Mouse (Mus musculus) leukemia stem cell, adult 10-12 weeks (primary cell): ENCODE data around the gene Kdm4a. TPM values are rescaled to one million over a fixed set of nuclear protein-coding genes. Genes with fewer than 3 reads are reported as not detected.

ENCODE experiments used
- polyA plus RNA-seq: library from polyadenylated mRNA; stranded (reverse); fragments of >175 nt; gene quantifications from 2 replicates; pipeline ENCODE4 v1.2.3, GENCODE M21; 2012; ENCODE audit warnings: low replicate concordance

Gene Kdm4a
- 16.5 and 26.6 TPM in 2 replicates for polyA plus RNA-seq

DNA sequence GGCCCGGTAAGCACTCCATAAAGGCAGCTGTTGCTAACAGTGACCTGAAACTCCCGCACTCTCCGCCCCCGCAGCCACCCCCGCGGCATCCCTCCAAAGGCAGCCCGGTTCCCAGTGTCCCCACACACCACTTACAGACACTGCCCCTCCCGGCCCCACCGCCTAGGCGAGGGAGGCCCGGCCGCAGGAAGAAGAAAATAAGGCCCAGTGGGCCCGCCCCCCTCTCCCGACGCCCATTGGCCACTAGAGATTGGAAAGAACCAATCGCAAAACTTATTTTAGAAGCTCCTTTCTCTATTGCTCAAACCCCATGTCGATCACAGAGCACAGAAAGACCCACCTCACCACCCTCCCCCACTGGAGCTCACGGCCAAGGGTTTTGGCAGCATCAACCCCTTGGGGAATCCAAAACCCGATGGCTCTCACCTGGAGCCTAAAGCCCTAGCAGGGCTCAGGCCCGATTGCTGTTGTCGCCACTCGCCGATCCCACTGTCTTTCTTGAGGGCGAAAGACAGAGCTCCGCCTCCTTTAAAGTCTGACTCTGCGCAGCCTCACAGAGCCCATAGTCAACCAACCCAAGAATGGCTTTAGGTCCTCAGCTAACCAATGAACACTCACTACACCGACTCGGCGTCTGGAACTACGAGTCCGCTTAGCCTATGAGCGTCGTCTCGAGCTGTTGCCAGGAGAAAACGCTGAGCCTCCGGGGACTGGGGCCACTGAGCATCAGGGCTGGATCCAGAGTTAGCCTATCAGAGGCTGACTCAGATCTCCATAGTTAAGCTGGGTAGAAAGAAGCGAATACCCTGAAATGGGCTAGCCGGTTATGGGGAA is at the start of gene Kdm4a:
Kdm4a (minus strand) TSS at position 577 of the 834 bp plus-strand sequence.

GRCm38 (mm10) chr4:118134485-118135365 is 45.1 kb downstream of the Kdm4a start, which contains the start of gene St3gal3:
Gene St3gal3, minus strand, starts transcription at chr4:118134914.

Other genes starting within 250 kb of the Kdm4a start
- 21.6 and 35.8 TPM in 2 replicates for gene St3gal3, start 45.1 kb downstream of the Kdm4a start, polyA plus RNA-seq
- 0.97 and 1.3 TPM in 2 replicates for gene Ptprf, start 111.4 kb upstream of the Kdm4a start, polyA plus RNA-seq
- 75.1 and 207 TPM in 2 replicates for gene Szt2, start 229.2 kb upstream of the Kdm4a start, polyA plus RNA-seq
- gene Med8, start 229.3 kb upstream of the Kdm4a start, polyA plus RNA-seq, result 4.6 and 21.7 TPM in 2 replicates
- 188 and 308 TPM in 2 replicates for gene Elovl1, start 248.1 kb upstream of the Kdm4a start, polyA plus RNA-seq